Mouse (Mus musculus): Measurements from ENCODE around the gene Apol7c. TPM values are rescaled to one million over a fixed set of nuclear protein-coding genes. Genes with fewer than 3 reads are reported as not detected.

Gene Apol7c
- 1 to 10 TPM in 1 of 2 experiments, under 1 TPM in 1; 0.30 to 1.3 TPM for polyA plus RNA-seq (2017; shearing (Covaris generic))

GRCm38 (mm10) chr15:77533216-77533615, at the start of gene Apol7c:
TSS of gene Apol7c (minus strand) at chr15:77533316.

GRCm38 (mm10) chr15:77561792-77562191, 28.7 kb upstream of the Apol7c start, which contains the start of gene 1700025B11Rik:
TSS of gene 1700025B11Rik (minus strand) at chr15:77561892.

GRCm38 (mm10) chr15:77507966-77508365, 25.1 kb downstream of the Apol7c start, which contains the start of gene Apol11a:
TSS of gene Apol11a (plus strand) at chr15:77508271.

GRCm38 (mm10) chr15:77476693-77477092, 56.4 kb downstream of the Apol7c start, which contains the start of gene Apol10a:
TSS of gene Apol10a (plus strand) at chr15:77477047.

Other genes with a start within 250 kb of the Apol7c start
- gene Rbfox2, start 226.3 kb downstream of the Apol7c start, polyA plus RNA-seq (2017; shearing (Covaris generic)) = under 1 TPM in 1 of 2 experiments, not detected in 1; 0.36 TPM
- gene Apol7a, start 134.2 kb downstream of the Apol7c start, polyA plus RNA-seq (2017; shearing (Covaris generic)) = not detected
- 1 to 10 TPM; 6.3 to 8.4 TPM for gene Apol9a, start 122.2 kb downstream of the Apol7c start, polyA plus RNA-seq (2017; shearing (Covaris generic))
- gene Apol7b, start 85.8 kb downstream of the Apol7c start, polyA plus RNA-seq (2017; shearing (Covaris generic)) = under 1 TPM; 0.10 to 0.54 TPM
- under 1 TPM in 1 of 2 experiments, not detected in 1; 0.43 TPM for gene Apol10a, start 56.3 kb downstream of the Apol7c start, polyA plus RNA-seq (2017; shearing (Covaris generic))
- gene Apol11a, start 25.0 kb downstream of the Apol7c start, polyA plus RNA-seq (2017; shearing (Covaris generic)) = under 1 TPM; 0.37 to 0.55 TPM
- not detected for gene 1700025B11Rik, start 28.6 kb upstream of the Apol7c start, polyA plus RNA-seq (2017; shearing (Covaris generic))
- 1 to 10 TPM; 2.1 to 4.8 TPM for gene Apol10b, start 62.8 kb upstream of the Apol7c start, polyA plus RNA-seq (2017; shearing (Covaris generic))
- gene Gm36245, start 65.9 kb upstream of the Apol7c start, polyA plus RNA-seq (2017; shearing (Covaris generic)) = not detected
- gene Apol11b, start 110.0 kb upstream of the Apol7c start, polyA plus RNA-seq (2017; shearing (Covaris generic)) = 1 to 10 TPM; 1.2 to 3.1 TPM
- gene Apol7e, start 165.5 kb upstream of the Apol7c start, polyA plus RNA-seq (2017; shearing (Covaris generic)) = 100 to 1,000 TPM in 1 of 2 experiments, 10 to 100 TPM in 1; 42.2 to 233 TPM
- 10 to 100 TPM; 13.2 to 66.3 TPM for gene Apol9b, start 195.7 kb upstream of the Apol7c start, polyA plus RNA-seq (2017; shearing (Covaris generic))
- gene Apol8, start 223.7 kb upstream of the Apol7c start, polyA plus RNA-seq (2017; shearing (Covaris generic)) = under 1 TPM; 0.06 to 0.42 TPM